Mouse (Mus musculus): ENCODE measurements around the gene Igdcc3. TPM values are rescaled to one million over a fixed set of nuclear protein-coding genes. Genes with fewer than 3 reads are reported as not detected.

Gene Igdcc3
- total RNA-seq (2021), result 1 to 10 TPM; 2.0 to 2.3 TPM

DNA sequence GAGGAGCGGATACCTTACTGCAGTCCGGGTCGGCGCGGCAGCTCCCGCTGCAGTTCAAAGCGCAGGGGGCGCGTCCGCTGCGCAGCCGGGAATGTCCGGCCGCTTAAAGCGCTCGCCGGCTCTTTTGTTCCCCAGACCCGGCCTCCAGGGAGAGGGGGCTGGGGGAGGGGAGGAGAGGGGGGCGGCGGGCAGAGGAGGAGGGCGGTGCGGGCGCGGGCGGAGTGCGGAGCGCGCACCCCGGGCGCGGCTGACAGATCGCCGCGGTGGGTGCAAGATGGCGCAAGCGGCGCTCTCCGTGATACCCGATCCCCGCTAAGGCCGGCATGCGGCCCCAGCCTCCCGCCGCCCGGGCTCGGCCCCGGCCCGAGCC is at the start of gene Igdcc3:
Gene Igdcc3, plus strand, starts transcription at position 254 of the 370 bp plus-strand sequence.
- intact Hi-C loops (cut with DNase I), result no loop called here
- peak in 1 of 2 experiments; percentile 65 for DNase-seq (ENCODE audit: low spot score in 2 of 2)

DNA sequence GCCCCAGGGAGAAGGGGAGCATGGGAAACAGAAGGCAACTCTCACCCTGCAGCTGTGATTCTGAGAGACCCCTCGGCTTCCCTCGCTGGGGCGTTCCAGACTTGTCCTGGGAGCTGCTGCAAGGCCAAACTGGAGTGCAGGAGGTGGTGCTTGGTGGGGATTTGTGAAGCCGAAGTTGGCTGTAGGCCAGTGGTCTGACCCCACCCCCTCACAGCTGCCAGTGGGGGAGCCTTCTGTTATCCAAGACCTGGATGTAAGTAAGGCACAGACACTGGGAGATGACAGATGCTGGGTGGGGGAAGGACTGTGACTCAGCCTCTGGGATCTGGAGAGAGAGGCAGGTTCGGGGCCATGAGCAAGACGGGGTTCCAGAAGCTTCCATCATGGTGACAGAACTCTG is 46.8 kb upstream of the Igdcc3 start:
- intact Hi-C loops (cut with DNase I), result no loop called here
- DNase-seq (ENCODE audit: low spot score in 2 of 2), result peak; percentile 23 to 28

- intact Hi-C loops (cut with DNase I), result no loop called here
- DNase-seq (ENCODE audit: low spot score in 2 of 2), result peak; percentile 51 to 52
These were observed 39.9 kb upstream of the Igdcc3 start, which contains the start of gene Igdcc4 for GRCm38 (mm10) chr9:65100991-65101685. TSS of gene Igdcc4 (plus strand) at chr9:65101486.

GRCm38 (mm10) chr9:65101686-65102376 is 39.2 kb upstream of the Igdcc3 start:
- intact Hi-C loops (cut with DNase I), result no loop called here
- peak; percentile 33 to 52 for DNase-seq (ENCODE audit: low spot score in 2 of 2)

- intact Hi-C loops (cut with DNase I), result no loop called here
- peak in 1 of 2 experiments; percentile 25 for DNase-seq (ENCODE audit: low spot score in 2 of 2)
These were observed 38.4 kb upstream of the Igdcc3 start for GRCm38 (mm10) chr9:65102377-65103172.

DNA sequence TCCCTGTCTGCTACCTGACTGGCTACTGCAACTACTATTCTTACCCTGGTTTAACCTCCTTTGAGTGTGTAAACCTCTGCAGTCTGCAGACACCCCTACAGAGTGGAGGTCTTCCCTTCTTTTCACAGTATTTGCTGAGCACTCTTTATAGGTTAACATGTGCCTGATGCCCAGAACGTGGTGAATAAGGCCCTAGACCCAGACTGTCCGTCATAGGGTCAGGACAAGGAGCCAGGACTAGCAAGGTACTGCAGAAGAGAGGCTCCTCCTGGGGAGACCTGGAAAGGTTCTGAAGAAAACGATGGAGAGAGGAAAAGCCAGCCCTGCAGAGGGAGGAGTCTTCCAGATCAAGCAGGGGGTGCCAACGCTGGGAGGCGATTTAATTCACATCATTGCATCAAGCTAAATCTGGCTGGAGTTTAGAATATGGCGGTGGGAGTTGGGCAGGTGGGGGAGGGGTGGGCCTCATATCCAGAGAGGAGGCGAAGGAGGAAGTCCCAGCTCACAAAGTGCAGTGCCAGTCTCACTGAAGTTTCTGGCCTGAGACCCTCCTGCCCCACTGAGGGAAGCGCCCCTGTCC is 37.7 kb upstream of the Igdcc3 start:
- intact Hi-C loops (cut with DNase I), result no loop called here
- no peak for DNase-seq (ENCODE audit: low spot score in 2 of 2)

GRCm38 (mm10) chr9:65106821-65107220 is 34.2 kb upstream of the Igdcc3 start:
- DNase-seq (ENCODE audit: low spot score in 2 of 2), result no peak
- intact Hi-C loops (cut with DNase I), result no loop called here

DNA sequence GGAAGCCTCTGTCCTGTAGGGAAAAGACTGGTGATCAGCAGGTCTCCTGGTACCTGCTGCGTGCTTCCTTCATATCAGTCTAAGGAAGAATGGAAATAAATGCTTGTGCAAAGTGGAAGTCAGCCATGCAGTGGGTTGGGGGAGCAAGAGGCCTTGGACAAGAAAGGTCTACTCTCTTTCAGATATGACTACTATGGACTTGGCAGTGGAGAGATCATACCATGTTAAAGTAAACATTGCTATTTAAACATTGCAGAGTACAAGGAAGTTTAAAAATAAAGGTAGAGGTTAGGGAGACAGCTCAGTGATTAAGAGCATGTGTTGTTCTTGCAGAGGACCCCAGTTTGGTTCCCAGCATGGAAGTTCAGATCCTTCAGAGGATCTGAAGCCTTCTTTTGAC is 33.1 kb upstream of the Igdcc3 start:
- DNase-seq (ENCODE audit: low spot score in 2 of 2), result no peak
- intact Hi-C loops (cut with DNase I), result no loop called here

- peak; percentile 34 to 62 for DNase-seq (ENCODE audit: low spot score in 2 of 2)
- intact Hi-C loops (cut with DNase I), result no loop called here
These were observed 31.6 kb upstream of the Igdcc3 start for GRCm38 (mm10) chr9:65109132-65110072.

GRCm38 (mm10) chr9:65111698-65112097 is 29.3 kb upstream of the Igdcc3 start:
- intact Hi-C loops (cut with DNase I), result no loop called here

GRCm38 (mm10) chr9:65113694-65114093 is 27.3 kb upstream of the Igdcc3 start:
- intact Hi-C loops (cut with DNase I), result no loop called here
- no peak for DNase-seq (ENCODE audit: low spot score in 2 of 2)

More at GRCm38 (mm10) chr9:65111698-65112097, 29.3 kb upstream of the Igdcc3 start:
- DNase-seq (ENCODE audit: low spot score in 2 of 2), result no peak

DNA sequence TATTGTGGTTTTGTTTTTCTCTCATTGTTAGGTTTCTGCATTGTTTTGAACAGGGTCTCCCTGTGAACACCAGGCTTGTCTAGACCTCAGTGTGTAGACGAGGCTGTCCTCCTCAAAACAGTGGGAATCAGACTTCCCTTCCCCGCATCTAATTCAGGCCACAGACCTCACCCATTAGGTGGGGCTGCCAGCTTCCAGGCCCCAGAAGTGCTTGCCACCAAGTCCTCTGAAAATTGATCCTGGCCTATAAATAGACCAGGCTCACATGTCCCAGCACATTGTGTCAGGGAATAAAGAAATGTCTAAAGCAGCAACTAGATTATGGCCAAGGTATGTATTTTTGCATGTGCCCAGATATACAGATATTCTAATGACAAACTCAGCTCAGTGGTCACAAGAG is 25.1 kb upstream of the Igdcc3 start:
- no peak for DNase-seq (ENCODE audit: low spot score in 2 of 2)
- intact Hi-C loops (cut with DNase I), result no loop called here

GRCm38 (mm10) chr9:65117516-65117915 is 23.5 kb upstream of the Igdcc3 start:
- intact Hi-C loops (cut with DNase I), result no loop called here
- no peak for DNase-seq (ENCODE audit: low spot score in 2 of 2)

GRCm38 (mm10) chr9:65120935-65121334 is 20.1 kb upstream of the Igdcc3 start:
- DNase-seq (ENCODE audit: low spot score in 2 of 2), result peak; percentile 50 to 71
- intact Hi-C loops (cut with DNase I), result loop anchor here (5.0 kb wide), 1 partner anchor 39 kb away; no protein-coding TSS in a partner anchor

DNA sequence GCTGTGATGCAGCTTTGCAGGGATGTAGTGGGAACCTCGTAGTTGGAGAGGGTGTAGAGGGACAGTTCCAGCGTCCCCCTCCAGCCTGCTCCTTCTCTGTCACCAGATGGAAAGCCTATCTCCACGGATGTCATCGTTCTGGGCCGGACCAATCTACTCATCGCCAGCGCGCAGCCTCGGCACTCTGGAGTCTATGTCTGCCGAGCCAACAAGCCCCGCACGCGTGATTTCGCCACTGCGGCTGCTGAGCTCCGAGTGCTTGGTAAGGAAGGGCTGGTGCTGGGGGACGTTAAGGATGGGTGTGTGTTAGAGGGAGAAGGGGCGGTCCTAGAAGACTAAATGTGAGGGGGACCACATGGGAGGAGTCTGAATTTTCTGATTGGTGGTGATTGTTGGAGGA is 18.4 kb upstream of the Igdcc3 start:
- intact Hi-C loops (cut with DNase I), result loop anchor here (5.0 kb wide), 1 partner anchor 40 kb away; no protein-coding TSS in a partner anchor
- DNase-seq (ENCODE audit: low spot score in 2 of 2), result peak; percentile 78 to 80

DNA sequence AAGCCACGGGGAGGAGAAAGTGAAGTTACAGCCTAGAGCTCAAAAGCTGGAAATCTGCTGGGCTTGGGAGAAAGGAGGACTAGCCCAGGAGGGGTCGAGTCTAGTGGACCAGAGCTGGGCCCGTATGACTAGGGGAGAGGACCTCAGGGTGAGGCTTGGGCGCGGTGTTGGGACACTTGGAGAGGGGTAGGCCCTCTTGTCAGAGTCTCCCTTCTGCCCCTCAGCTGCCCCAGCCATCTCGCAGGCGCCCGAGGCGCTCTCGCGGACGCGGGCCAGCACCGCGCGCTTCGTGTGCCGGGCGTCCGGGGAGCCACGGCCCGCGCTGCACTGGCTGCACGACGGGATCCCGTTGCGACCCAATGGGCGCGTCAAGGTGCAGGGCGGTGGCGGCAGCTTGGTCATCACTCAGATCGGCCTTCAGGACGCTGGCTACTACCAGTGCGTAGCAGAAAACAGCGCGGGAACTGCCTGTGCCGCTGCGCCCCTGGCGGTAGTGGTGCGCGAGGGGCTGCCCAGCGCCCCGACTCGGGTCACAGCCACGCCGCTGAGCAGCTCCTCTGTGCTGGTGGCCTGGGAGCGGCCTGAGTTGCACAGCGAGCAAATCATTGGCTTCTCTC is 17.3 kb upstream of the Igdcc3 start:
- intact Hi-C loops (cut with DNase I), result loop anchor here (5.0 kb wide), 1 partner anchor 41 kb away; no protein-coding TSS in a partner anchor
- no peak for DNase-seq (ENCODE audit: low spot score in 2 of 2)

- DNase-seq (ENCODE audit: low spot score in 2 of 2), result no peak
- intact Hi-C loops (cut with DNase I), result no loop called here
These were observed 12.7 kb upstream of the Igdcc3 start for GRCm38 (mm10) chr9:65128123-65128815.

GRCm38 (mm10) chr9:65131717-65132116 is 9.3 kb upstream of the Igdcc3 start:
- intact Hi-C loops (cut with DNase I), result loop anchor here (2.0 to 5.0 kb wide), 2 partner anchors 57 to 151 kb away; no protein-coding TSS in a partner anchor
- DNase-seq (ENCODE audit: low spot score in 2 of 2), result no peak

Measured in left cerebral cortex, postnatal 36 days (tissue).